Mouse (Mus musculus) neutrophil, adult 59 days (primary cell): ENCODE results near the gene Tmem119. TPM values are rescaled to one million over a fixed set of nuclear protein-coding genes. Genes with fewer than 3 reads are reported as not detected.

ENCODE experiments used
- total RNA-seq, 2 experiments: library from RNA; stranded (reverse); gene quantifications; 1 replicate in 1 of 2; 2 replicates in 1 of 2; pipeline ENCODE4 v1.2.4; 2023

Gene Tmem119
- 1 to 10 TPM; 1.3 to 1.8 TPM for total RNA-seq

DNA sequence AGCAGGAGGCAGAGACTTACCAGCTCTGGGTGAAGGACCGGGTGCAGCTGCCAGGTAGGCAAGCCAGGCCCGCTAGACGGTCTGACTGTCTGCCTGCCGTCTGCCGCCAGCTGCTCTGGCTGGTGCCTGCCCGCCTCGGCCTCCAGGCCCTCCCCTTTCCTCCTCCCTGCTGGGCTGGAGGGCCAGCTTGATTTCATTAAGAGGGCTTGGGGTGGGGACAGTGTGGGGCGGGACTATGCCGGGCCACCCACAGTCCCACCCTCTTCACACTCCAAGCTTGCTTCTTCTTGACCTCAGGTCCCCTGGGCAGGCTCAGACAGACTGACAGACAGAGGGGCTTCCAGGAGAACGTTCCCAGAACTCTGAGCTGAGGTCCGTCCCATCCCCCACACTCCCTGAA, at the start of gene Tmem119:
Gene Tmem119, minus strand, starts transcription at position 237 of the 400 bp plus-strand sequence.

GRCm38 (mm10) chr5:113832490-113832901, 32.2 kb upstream of the Tmem119 start, which contains the start of gene Selplg:
Selplg (minus strand) TSS chr5:113832644.

GRCm38 (mm10) chr5:113772450-113772895, 27.8 kb downstream of the Tmem119 start, which contains the start of the genes Sart3 and Iscu:
Sart3 (minus strand) TSS chr5:113772510.
Iscu (plus strand) TSS chr5:113772748.

Other genes with a start within 250 kb of the Tmem119 start
- under 1 TPM; 0.51 to 0.87 TPM for gene Cmklr1, start 150.1 kb downstream of the Tmem119 start, total RNA-seq
- not detected for gene 1700069L16Rik, start 75.7 kb downstream of the Tmem119 start, total RNA-seq
- gene Ficd, start 64.7 kb downstream of the Tmem119 start, total RNA-seq = 1 to 10 TPM; 4.9 to 5.8 TPM
- gene Sart3, start 28.0 kb downstream of the Tmem119 start, total RNA-seq = 10 to 100 TPM; 36.6 to 45.5 TPM
- gene Iscu, start 27.8 kb downstream of the Tmem119 start, total RNA-seq = 100 to 1,000 TPM in 1 of 2 experiments, 10 to 100 TPM in 1; 91.7 to 101 TPM
- 100 to 1,000 TPM; 446 to 450 TPM for gene Selplg, start 32.1 kb upstream of the Tmem119 start, total RNA-seq
- gene Coro1c, start 108.2 kb upstream of the Tmem119 start, total RNA-seq = 100 to 1,000 TPM in 1 of 2 experiments, 10 to 100 TPM in 1; 94.0 to 108 TPM
- gene Ssh1, start 193.4 kb upstream of the Tmem119 start, total RNA-seq = 10 to 100 TPM in 1 of 2 experiments, 1 to 10 TPM in 1; 9.9 to 11.7 TPM
- gene Dao, start 203.2 kb upstream of the Tmem119 start, total RNA-seq = not detected